Mouse (Mus musculus) MEL (cell line): ENCODE measurements at regions not wholly inside any gene's neighbourhood (a gene's known extent, or its start where the extent isn't known, plus 50 kb on each side); places are given as distances from the start of the nearest gene placed in this dataset.

Source experiments
- DNase-seq: peaks from one replicate; pipeline ENCODE4 v3.0.0; 2011; ENCODE audit warnings: low read depth, low spot score
- H3K27ac ChIP-seq: 2 replicates; pipeline ENCODE4 v1.5.1; 2012; ENCODE audit warnings: low read depth, mild to moderate bottlenecking, control low read depth, low read length, moderate library complexity; ENCODE audit not compliant: control insufficient read depth
- H3K27me3 ChIP-seq, 2 experiments: fragments of 150-350 bp in 1 of 2; sonication (generic) in 1 of 2; 2 replicates each; pipeline ENCODE4 v1.6.1; 2012; ENCODE audit warnings: low read length in 2 of 2, mild to moderate bottlenecking in 2 of 2, improper control_type of control experiment in 1 of 2, moderate library complexity in 1 of 2; ENCODE audit not compliant: insufficient read depth in 2 of 2, control insufficient read depth in 1 of 2
- H3K36me3 ChIP-seq, 2 experiments: 2 replicates each; pipeline ENCODE4 v1.6.1; 2012 to 2014; ENCODE audit warnings: low read length in 2 of 2, improper control_type of control experiment in 1 of 2, inconsistent platforms in 1 of 2, mild to moderate bottlenecking in 1 of 2; ENCODE audit not compliant: insufficient read depth in 2 of 2, control insufficient read depth in 1 of 2
- H3K4me1 ChIP-seq, 2 experiments: fragments of 150-350 bp in 1 of 2; sonication (generic) in 1 of 2; 2 replicates each; pipeline ENCODE4 v1.6.1; 2012; ENCODE audit warnings: low read length in 2 of 2, improper control_type of control experiment in 1 of 2, mild to moderate bottlenecking in 1 of 2; ENCODE audit not compliant: insufficient read depth in 2 of 2, control insufficient read depth in 1 of 2
- H3K4me3 ChIP-seq, 2 experiments: fragments of 150-350 bp in 1 of 2; sonication (generic) in 1 of 2; 2 replicates each; pipeline ENCODE4 v1.5.1; 2012; ENCODE audit warnings: low read depth in 2 of 2, low read length in 2 of 2, mild to moderate bottlenecking in 2 of 2, moderate library complexity in 2 of 2, control low read depth in 1 of 2, improper control_type of control experiment in 1 of 2; ENCODE audit not compliant: control insufficient read depth in 1 of 2, insufficient read depth in 1 of 2
- H3K79me2 ChIP-seq: 2 replicates; pipeline ENCODE4 v1.6.1; 2012; ENCODE audit warnings: mild to moderate bottlenecking, low read length, moderate library complexity; ENCODE audit not compliant: control insufficient read depth, poor library complexity, insufficient read depth
- H3K9ac ChIP-seq: 2 replicates; pipeline ENCODE4 v1.6.1; 2012; ENCODE audit warnings: low read depth, mild to moderate bottlenecking, control low read depth, low read length, moderate library complexity; ENCODE audit not compliant: control insufficient read depth, poor library complexity, severe bottlenecking
- H3K9me3 ChIP-seq: fragments of 150-350 bp; sonication (generic); replicated peaks from 2 replicates; pipeline ENCODE4 v1.6.1; 2012; ENCODE audit warnings: mild to moderate bottlenecking, low read length, improper control_type of control experiment, moderate library complexity; ENCODE audit not compliant: insufficient read depth
- CHD1 ChIP-seq: IDR thresholded peaks from 2 replicates; pipeline ENCODE4 v1.6.1; 2012; ENCODE audit warnings: low read depth, mild to moderate bottlenecking, inconsistent platforms, low read length, improper control_type of control experiment
- CTCF ChIP-seq, 3 experiments: IDR thresholded peaks in 2 of 3; conservative IDR thresholded peaks in 1 of 3; 2 replicates each; pipeline ENCODE4 v1.5.1; 2011 to 2012; ENCODE audit warnings: low read length in 3 of 3, low read depth in 2 of 3, mild to moderate bottlenecking in 2 of 3, improper control_type of control experiment in 1 of 3, inconsistent platforms in 1 of 3, mixed read lengths in 1 of 3, moderate library complexity in 1 of 3; ENCODE audit not compliant: control insufficient read depth in 1 of 3, insufficient read depth in 1 of 3, poor library complexity in 1 of 3, severe bottlenecking in 1 of 3
- ELF1 ChIP-seq: IDR thresholded peaks from 2 replicates; pipeline ENCODE4 v1.6.1; 2014; ENCODE audit warnings: low read depth, mild to moderate bottlenecking, inconsistent platforms, low read length, improper control_type of control experiment, moderate library complexity
- GABPA ChIP-seq: IDR thresholded peaks from 2 replicates; pipeline ENCODE4 v1.6.1; 2012; ENCODE audit warnings: low read depth, mild to moderate bottlenecking, inconsistent platforms, low read length, improper control_type of control experiment, moderate library complexity
- GATA1 ChIP-seq: IDR thresholded peaks from 2 replicates; pipeline ENCODE4 v1.6.1; 2011; ENCODE audit warnings: low read depth, low read length, improper control_type of control experiment
- HCFC1 ChIP-seq: IDR thresholded peaks from 2 replicates; pipeline ENCODE4 v1.6.1; 2012; ENCODE audit warnings: low read depth, mild to moderate bottlenecking, inconsistent platforms, low read length, improper control_type of control experiment, moderate library complexity
- JUND ChIP-seq: IDR thresholded peaks from 2 replicates; pipeline ENCODE4 v1.6.1; 2011; ENCODE audit warnings: low read depth, mild to moderate bottlenecking, improper control_type of control experiment, low read length
- KAT2A ChIP-seq: conservative IDR thresholded peaks from 2 replicates; pipeline ENCODE4 v1.6.1; 2012; ENCODE audit warnings: low read depth, low read length, improper control_type of control experiment, inconsistent platforms
- MAZ ChIP-seq: IDR thresholded peaks from 2 replicates; pipeline ENCODE4 v1.6.1; 2012; ENCODE audit warnings: low read depth, mild to moderate bottlenecking, inconsistent platforms, low read length, improper control_type of control experiment
- MEF2A ChIP-seq: IDR thresholded peaks from 2 replicates; pipeline ENCODE4 v1.6.1; 2014; ENCODE audit warnings: low read depth, mild to moderate bottlenecking, inconsistent platforms, low read length, improper control_type of control experiment; ENCODE audit not compliant: poor library complexity, insufficient replicate concordance, severe bottlenecking; ENCODE audit errors: extremely low read depth
- MYB ChIP-seq: IDR thresholded peaks from 2 replicates; pipeline ENCODE4 v1.6.1; 2011; ENCODE audit warnings: mild to moderate bottlenecking, low read depth, low read length, improper control_type of control experiment
- MYC ChIP-seq: IDR thresholded peaks from 2 replicates; pipeline ENCODE4 v1.6.1; 2011; ENCODE audit warnings: low read depth, mild to moderate bottlenecking, low read length, improper control_type of control experiment, moderate library complexity
- NELFE ChIP-seq: IDR thresholded peaks from 2 replicates; pipeline ENCODE4 v1.6.1; 2011; ENCODE audit warnings: low read depth, low read length, improper control_type of control experiment
- NRF1 ChIP-seq: IDR thresholded peaks from 2 replicates; pipeline ENCODE4 v1.6.1; 2014; ENCODE audit warnings: low read depth, mild to moderate bottlenecking, inconsistent platforms, low read length, improper control_type of control experiment, moderate library complexity; ENCODE audit not compliant: poor library complexity, insufficient read depth, severe bottlenecking
- POLR2A ChIP-seq, 2 experiments: IDR thresholded peaks; 2 replicates each; pipeline ENCODE4 v1.6.1; 2011 to 2012; ENCODE audit warnings: low read length in 2 of 2, mild to moderate bottlenecking in 2 of 2, control low read depth in 1 of 2, improper control_type of control experiment in 1 of 2, low read depth in 1 of 2, moderate library complexity in 1 of 2; ENCODE audit not compliant: control insufficient read depth in 1 of 2, insufficient read depth in 1 of 2, poor library complexity in 1 of 2
- POLR2AphosphoS2 ChIP-seq: IDR thresholded peaks from 2 replicates; pipeline ENCODE4 v1.6.1; 2011; ENCODE audit warnings: low read length, improper control_type of control experiment
- POLR2AphosphoS5 ChIP-seq: IDR thresholded peaks from 2 replicates; pipeline ENCODE4 v1.6.1; 2012; ENCODE audit warnings: low read depth, borderline replicate concordance, mild to moderate bottlenecking, inconsistent platforms, low read length, moderate library complexity, mixed read lengths
- RAD21 ChIP-seq: IDR thresholded peaks from 2 replicates; pipeline ENCODE4 v1.6.1; 2011; ENCODE audit warnings: mild to moderate bottlenecking, low read depth, low read length, improper control_type of control experiment
- RCOR1 ChIP-seq: IDR thresholded peaks from 2 replicates; pipeline ENCODE4 v1.6.1; 2012; ENCODE audit warnings: low read depth, mild to moderate bottlenecking, inconsistent platforms, low read length, improper control_type of control experiment
- SMC3 ChIP-seq: IDR thresholded peaks from 2 replicates; pipeline ENCODE4 v1.6.1; 2011; ENCODE audit warnings: low read depth, low read length, improper control_type of control experiment
- TAL1 ChIP-seq: IDR thresholded peaks from 2 replicates; pipeline ENCODE4 v1.6.1; 2012; ENCODE audit warnings: mild to moderate bottlenecking, inconsistent platforms, low read length, moderate library complexity, mixed read lengths
- TBP ChIP-seq: IDR thresholded peaks from 2 replicates; pipeline ENCODE4 v1.8.0; 2011; ENCODE audit warnings: low read depth, low read length, improper control_type of control experiment
- TCF12 ChIP-seq: IDR thresholded peaks from 2 replicates; pipeline ENCODE4 v1.6.1; 2014; ENCODE audit warnings: low read depth, mild to moderate bottlenecking, inconsistent platforms, low read length, improper control_type of control experiment, moderate library complexity
- UBTF ChIP-seq: IDR thresholded peaks from 2 replicates; pipeline ENCODE4 v1.6.1; 2012; ENCODE audit warnings: low read depth, mild to moderate bottlenecking, inconsistent platforms, low read length, improper control_type of control experiment, moderate library complexity, borderline replicate concordance; ENCODE audit not compliant: insufficient read depth
- USF1 ChIP-seq: IDR thresholded peaks from 2 replicates; pipeline ENCODE4 v1.6.1; 2014; ENCODE audit warnings: low read depth, mild to moderate bottlenecking, inconsistent platforms, low read length, improper control_type of control experiment, moderate library complexity
- USF2 ChIP-seq, 2 experiments: IDR thresholded peaks; 2 replicates each; pipeline ENCODE4 v1.6.1; 2011 to 2012; ENCODE audit warnings: improper control_type of control experiment in 2 of 2, low read length in 2 of 2, borderline replicate concordance in 1 of 2, inconsistent platforms in 1 of 2, low read depth in 1 of 2, mild to moderate bottlenecking in 1 of 2; ENCODE audit not compliant: insufficient read depth in 1 of 2
- ZC3H11A ChIP-seq: IDR thresholded peaks from 2 replicates; pipeline ENCODE4 v1.6.1; 2012; ENCODE audit warnings: low read depth, mild to moderate bottlenecking, inconsistent platforms, low read length, improper control_type of control experiment
- ZKSCAN1 ChIP-seq: IDR thresholded peaks from 2 replicates; pipeline ENCODE4 v1.6.1; 2012; ENCODE audit warnings: low read depth, mild to moderate bottlenecking, inconsistent platforms, low read length, improper control_type of control experiment, moderate library complexity
- ZNF384 ChIP-seq: IDR thresholded peaks from 2 replicates; pipeline ENCODE4 v1.6.1; 2012; ENCODE audit warnings: low read depth, mild to moderate bottlenecking, inconsistent platforms, low read length, improper control_type of control experiment

DNA sequence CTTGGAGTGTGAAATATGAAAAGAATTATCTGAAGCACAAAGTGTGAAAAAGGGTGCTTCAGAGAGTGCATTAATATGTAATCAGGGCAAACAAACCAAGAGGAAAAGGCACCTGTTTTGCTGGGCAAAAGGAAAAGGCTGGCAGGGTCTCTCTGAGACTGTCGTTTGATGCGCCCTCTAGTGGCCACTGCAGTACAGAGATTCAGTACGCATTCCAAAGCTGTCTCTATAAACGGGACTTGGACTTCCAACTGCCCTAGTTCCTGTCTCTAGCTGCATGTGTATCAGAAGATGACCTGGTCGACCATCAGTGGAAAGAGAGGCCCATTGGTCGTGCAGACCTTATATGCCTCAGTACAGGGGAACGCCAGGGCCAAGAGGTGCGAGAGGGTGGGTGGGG lies 58.7 kb upstream of the D16Ertd472e start:
- no peaks in the 10 kb centered on the region for H3K4me1 ChIP-seq
- H3K27me3 ChIP-seq = no peaks in the 10 kb centered on the region
- no peak overlapping the region for H3K27ac ChIP-seq
- DNase-seq = peak; percentile 63
- H3K36me3 ChIP-seq = no peaks in the 10 kb centered on the region
- H3K9me3 ChIP-seq = no peaks in the 10 kb centered on the region
- peak; percentile 47 for TF ChIP-seq ZC3H11A
- no peak for TF ChIP-seq ZNF384
- peak; percentile 90 for TF ChIP-seq SMC3
- TF ChIP-seq MAZ = no peak
- no peak for TF ChIP-seq TAL1
- no peak for TF ChIP-seq TCF12
- no peak for TF ChIP-seq ZKSCAN1
- no peak for TF ChIP-seq POLR2AphosphoS2
- no peak for TF ChIP-seq NELFE
- TF ChIP-seq NRF1 = no peak
- TF ChIP-seq TBP = no peak
- no peak for TF ChIP-seq USF2 (IDR thresholded peaks at IDR 0.05; ENCODE audit: borderline replicate concordance in 1 of 2, insufficient read depth in 1 of 2, low read depth in 1 of 2, low read length in 2 of 2)
- TF ChIP-seq MYB = no peak
- TF ChIP-seq JUND = no peak
- TF ChIP-seq KAT2A = no peak
- no peak for TF ChIP-seq GATA1
- no peak for TF ChIP-seq GABPA
- TF ChIP-seq CHD1 = no peak
- TF ChIP-seq RCOR1 = no peak
- TF ChIP-seq POLR2AphosphoS5 = no peak
- TF ChIP-seq RAD21 = peak; percentile 56
- TF ChIP-seq UBTF = no peak
- no peak for TF ChIP-seq MYC
- TF ChIP-seq USF1 = no peak
- TF ChIP-seq MEF2A = no peak
- peak; percentile 68 to 80 (median 79) for TF ChIP-seq CTCF (IDR thresholded peaks at IDR 0.05 in 2 of 3, conservative IDR thresholded peaks at IDR 0.05 in 1 of 3; ENCODE audit: control insufficient read depth in 1 of 3, insufficient read depth in 1 of 3, low read depth in 2 of 3, low read length in 3 of 3, poor library complexity in 1 of 3, severe bottlenecking in 1 of 3)
- TF ChIP-seq HCFC1 = no peak
- no peak for TF ChIP-seq POLR2A (IDR thresholded peaks at IDR 0.05; ENCODE audit: control insufficient read depth in 1 of 2, insufficient read depth in 1 of 2, low read depth in 1 of 2, low read length in 2 of 2, poor library complexity in 1 of 2)
- no peak for TF ChIP-seq ELF1
- no peak overlapping the region for H3K4me3 ChIP-seq
- no peaks in the 10 kb centered on the region for H3K79me2 ChIP-seq
- H3K9ac ChIP-seq = no peak overlapping the region
